Mouse (Mus musculus): ENCODE measurements at regions not wholly inside any gene's neighbourhood (a gene's known extent, or its start where the extent isn't known, plus 50 kb on each side); places are given as distances from the start of the nearest gene placed in this dataset.

DNA sequence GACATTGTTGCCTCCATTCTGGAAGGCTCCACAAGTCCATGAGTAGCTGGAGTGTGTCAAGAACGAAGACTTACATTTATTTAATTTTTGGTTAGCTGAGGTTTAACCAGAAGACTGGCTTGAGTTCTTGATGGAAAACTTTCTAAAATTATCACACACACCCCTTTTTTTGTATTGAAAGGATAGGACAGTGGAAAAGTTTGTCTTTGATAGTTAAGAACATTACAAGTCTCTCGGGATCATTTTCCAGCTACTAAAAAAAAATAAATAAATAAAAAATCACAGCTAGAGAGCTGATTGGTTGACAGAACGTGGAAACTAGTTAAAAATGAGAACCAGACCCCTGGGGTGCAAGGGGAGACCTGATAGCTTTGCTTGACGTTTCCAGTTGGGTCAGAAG lies 173.6 kb upstream of the Slc38a2 start:
- Histone ChIP-seq H3K79me3 (ENCODE audit: low read depth) (no peaks in the 10 kb centered on the region), H3ac (ENCODE audit: control insufficient read depth, insufficient read length, low read depth) (no peak overlapping the region), H3K36me3 (ENCODE audit: control insufficient read depth, insufficient read depth) (no peaks in the 10 kb centered on the region), H3K4me3 (ENCODE audit: insufficient read depth, poor library complexity, severe bottlenecking) (no peak overlapping the region), H3K79me2 (ENCODE audit: control insufficient read depth, insufficient read depth) (no peaks in the 10 kb centered on the region), H3K27me3 (ENCODE audit: control insufficient read depth, insufficient read depth, insufficient read length) (no peaks in the 10 kb centered on the region)
- TF ChIP-seq MAX (IDR thresholded peaks at IDR 0.05) (no peak), MYOD1 (IDR thresholded peaks at IDR 0.05; ENCODE audit: control insufficient read depth, insufficient read length, low read depth) (no peak), FOSL1 (IDR thresholded peaks at IDR 0.05; ENCODE audit: insufficient read depth, low read length, poor library complexity, severe bottlenecking) (no peak), CEBPB (IDR thresholded peaks at IDR 0.05; ENCODE audit: low read depth) (no peak), MYOG (IDR thresholded peaks at IDR 0.05; ENCODE audit: control insufficient read depth, extremely low read depth, insufficient read length) (no peak), CTCF (IDR thresholded peaks at IDR 0.05; ENCODE audit: control insufficient read depth, insufficient read depth, insufficient read length) (no peak), USF1 (IDR thresholded peaks at IDR 0.05; ENCODE audit: low read depth) (no peak)

DNA sequence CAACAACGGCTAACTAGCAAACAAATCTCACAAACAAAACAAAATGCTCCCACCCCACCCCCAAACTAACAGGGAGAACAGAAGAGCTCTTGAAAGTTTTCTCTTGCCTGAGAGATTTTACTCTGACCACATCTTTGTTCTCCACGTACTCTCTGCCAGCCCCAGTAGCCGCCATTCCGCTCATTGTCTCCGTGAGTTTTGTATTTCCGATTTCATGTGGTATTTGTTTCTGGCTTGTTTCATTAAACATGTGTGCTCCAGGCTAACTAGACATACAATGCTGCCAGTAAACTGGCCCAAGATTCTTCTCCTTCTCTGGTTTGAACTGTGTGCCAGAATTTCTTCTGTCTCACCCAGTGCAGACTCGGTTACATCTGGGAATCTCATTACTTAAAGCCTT lies 168.2 kb upstream of the Slc38a2 start:
- no peaks in the 10 kb centered on the region for H3K79me2 ChIP-seq (ENCODE audit: control insufficient read depth, insufficient read depth)
- H3K79me3 ChIP-seq (ENCODE audit: low read depth), result no peaks in the 10 kb centered on the region
- TF ChIP-seq CTCF (IDR thresholded peaks at IDR 0.05; ENCODE audit: control insufficient read depth, insufficient read depth, insufficient read length) (no peak), MAX (IDR thresholded peaks at IDR 0.05) (no peak), FOSL1 (IDR thresholded peaks at IDR 0.05; ENCODE audit: insufficient read depth, low read length, poor library complexity, severe bottlenecking) (no peak), CEBPB (IDR thresholded peaks at IDR 0.05; ENCODE audit: low read depth) (no peak), MYOD1 (IDR thresholded peaks at IDR 0.05; ENCODE audit: control insufficient read depth, insufficient read length, low read depth) (no peak), MYOG (IDR thresholded peaks at IDR 0.05; ENCODE audit: control insufficient read depth, extremely low read depth, insufficient read length) (no peak), USF1 (IDR thresholded peaks at IDR 0.05; ENCODE audit: low read depth) (no peak)
- H3K4me3 ChIP-seq (ENCODE audit: insufficient read depth, poor library complexity, severe bottlenecking), result no peak overlapping the region
- no peak overlapping the region for H3ac ChIP-seq (ENCODE audit: control insufficient read depth, insufficient read length, low read depth)
- no peaks in the 10 kb centered on the region for H3K36me3 ChIP-seq (ENCODE audit: control insufficient read depth, insufficient read depth)
- H3K27me3 ChIP-seq (ENCODE audit: control insufficient read depth, insufficient read depth, insufficient read length), result no peaks in the 10 kb centered on the region

- H3K79me3 ChIP-seq (ENCODE audit: low read depth), result no peaks in the 10 kb centered on the region
Measured at GRCm38 (mm10) chr15:96865932-96866331, 166.4 kb upstream of the Slc38a2 start.

GRCm38 (mm10) chr15:96857709-96858108 lies 158.2 kb upstream of the Slc38a2 start:
- Histone ChIP-seq H3K79me2 (ENCODE audit: control insufficient read depth, insufficient read depth) (no peaks in the 10 kb centered on the region), H3K27me3 (ENCODE audit: control insufficient read depth, insufficient read depth, insufficient read length) (no peaks in the 10 kb centered on the region), H3K36me3 (ENCODE audit: control insufficient read depth, insufficient read depth) (no peaks in the 10 kb centered on the region), H3K79me3 (ENCODE audit: low read depth) (no peaks in the 10 kb centered on the region), H3K4me3 (ENCODE audit: insufficient read depth, poor library complexity, severe bottlenecking) (no peak overlapping the region), H3ac (ENCODE audit: control insufficient read depth, insufficient read length, low read depth) (no peak overlapping the region)
- no peak for TF ChIP-seq MAX (IDR thresholded peaks at IDR 0.05)
- TF ChIP-seq CTCF (IDR thresholded peaks at IDR 0.05; ENCODE audit: control insufficient read depth, insufficient read depth, insufficient read length), result no peak
- no peak for TF ChIP-seq USF1 (IDR thresholded peaks at IDR 0.05; ENCODE audit: low read depth)
- no peak for TF ChIP-seq CEBPB (IDR thresholded peaks at IDR 0.05; ENCODE audit: low read depth)
- TF ChIP-seq MYOD1 (IDR thresholded peaks at IDR 0.05; ENCODE audit: control insufficient read depth, insufficient read length, low read depth), result no peak
- TF ChIP-seq MYOG (IDR thresholded peaks at IDR 0.05; ENCODE audit: control insufficient read depth, extremely low read depth, insufficient read length), result no peak
- TF ChIP-seq FOSL1 (IDR thresholded peaks at IDR 0.05; ENCODE audit: insufficient read depth, low read length, poor library complexity, severe bottlenecking), result no peak

More at GRCm38 (mm10) chr15:96865932-96866331, 166.4 kb upstream of the Slc38a2 start:
- TF ChIP-seq FOSL1 (IDR thresholded peaks at IDR 0.05; ENCODE audit: insufficient read depth, low read length, poor library complexity, severe bottlenecking) (no peak), USF1 (IDR thresholded peaks at IDR 0.05; ENCODE audit: low read depth) (no peak), MYOD1 (IDR thresholded peaks at IDR 0.05; ENCODE audit: control insufficient read depth, insufficient read length, low read depth) (no peak), MAX (IDR thresholded peaks at IDR 0.05) (no peak), CTCF (IDR thresholded peaks at IDR 0.05; ENCODE audit: control insufficient read depth, insufficient read depth, insufficient read length) (no peak), CEBPB (IDR thresholded peaks at IDR 0.05; ENCODE audit: low read depth) (no peak), MYOG (IDR thresholded peaks at IDR 0.05; ENCODE audit: control insufficient read depth, extremely low read depth, insufficient read length) (no peak)
- no peaks in the 10 kb centered on the region for H3K79me2 ChIP-seq (ENCODE audit: control insufficient read depth, insufficient read depth)
- no peak overlapping the region for H3ac ChIP-seq (ENCODE audit: control insufficient read depth, insufficient read length, low read depth)
- no peak overlapping the region for H3K4me3 ChIP-seq (ENCODE audit: insufficient read depth, poor library complexity, severe bottlenecking)
- H3K36me3 ChIP-seq (ENCODE audit: control insufficient read depth, insufficient read depth), result no peaks in the 10 kb centered on the region
- no peaks in the 10 kb centered on the region for H3K27me3 ChIP-seq (ENCODE audit: control insufficient read depth, insufficient read depth, insufficient read length)

- no peak for TF ChIP-seq USF1 (IDR thresholded peaks at IDR 0.05; ENCODE audit: low read depth)
- TF ChIP-seq MAX (IDR thresholded peaks at IDR 0.05), result no peak
- no peak for TF ChIP-seq FOSL1 (IDR thresholded peaks at IDR 0.05; ENCODE audit: insufficient read depth, low read length, poor library complexity, severe bottlenecking)
- TF ChIP-seq CEBPB (IDR thresholded peaks at IDR 0.05; ENCODE audit: low read depth), result no peak
- TF ChIP-seq MYOG (IDR thresholded peaks at IDR 0.05; ENCODE audit: control insufficient read depth, extremely low read depth, insufficient read length), result no peak
- TF ChIP-seq MYOD1 (IDR thresholded peaks at IDR 0.05; ENCODE audit: control insufficient read depth, insufficient read length, low read depth), result no peak
- no peak for TF ChIP-seq CTCF (IDR thresholded peaks at IDR 0.05; ENCODE audit: control insufficient read depth, insufficient read depth, insufficient read length)
- Histone ChIP-seq H3K27me3 (ENCODE audit: control insufficient read depth, insufficient read depth, insufficient read length) (no peaks in the 10 kb centered on the region), H3K79me2 (ENCODE audit: control insufficient read depth, insufficient read depth) (no peaks in the 10 kb centered on the region), H3ac (ENCODE audit: control insufficient read depth, insufficient read length, low read depth) (no peak overlapping the region), H3K36me3 (ENCODE audit: control insufficient read depth, insufficient read depth) (no peaks in the 10 kb centered on the region), H3K4me3 (ENCODE audit: insufficient read depth, poor library complexity, severe bottlenecking) (no peak overlapping the region), H3K79me3 (ENCODE audit: low read depth) (no peaks in the 10 kb centered on the region)
Measured at GRCm38 (mm10) chr15:96851970-96852768, 152.6 kb upstream of the Slc38a2 start.
